Mouse (Mus musculus) heart, embryonic 12.5 days (tissue): ENCODE results near the gene Atpaf2. TPM values are rescaled to one million over a fixed set of nuclear protein-coding genes. Genes with fewer than 3 reads are reported as not detected.
A peak's percentile ranks its signal among the peaks of the same experiment; 100 is the strongest.
"Not testable (repeated sequence)": the region's sequence is repeated elsewhere in the genome, so short reads cannot be mapped to it uniquely, and the experiment has no call there.

ENCODE experiments used
- ATAC-seq: fragments of 200-750 bp; cut with Nextera tagmentation; 2 replicates; pipeline ENCODE4 v1.8.0; 2017; ENCODE audit warnings: moderate TSS enrichment, moderate library complexity; ENCODE audit not compliant: insufficient number of reproducible peaks, low FRiP score
- H3K27ac ChIP-seq: fragments of 300-500 bp; sonication (generic); 2 replicates; pipeline ENCODE4 v1.5.1; 2016; ENCODE audit warnings: mild to moderate bottlenecking, moderate library complexity; ENCODE audit not compliant: poor library complexity, severe bottlenecking
- H3K27me3 ChIP-seq: fragments of 300-500 bp; sonication (generic); replicated peaks from 2 replicates; pipeline ENCODE4 v1.6.1; 2016; ENCODE audit warnings: mild to moderate bottlenecking, moderate library complexity
- H3K36me3 ChIP-seq: fragments of 300-500 bp; sonication (generic); 2 replicates; pipeline ENCODE4 v1.6.1; 2016; ENCODE audit warnings: mild to moderate bottlenecking, moderate library complexity
- H3K4me1 ChIP-seq: fragments of 300-500 bp; sonication (generic); replicated peaks from 2 replicates; pipeline ENCODE4 v1.6.1; 2016; ENCODE audit warnings: mild to moderate bottlenecking
- H3K4me2 ChIP-seq: fragments of 300-500 bp; sonication (generic); 2 replicates; pipeline ENCODE4 v1.6.1; 2016; ENCODE audit warnings: mild to moderate bottlenecking, moderate library complexity
- H3K4me3 ChIP-seq: fragments of 300-500 bp; sonication (generic); 2 replicates; pipeline ENCODE4 v1.5.1; 2016; ENCODE audit warnings: mild to moderate bottlenecking
- H3K9ac ChIP-seq: fragments of 300-500 bp; sonication (generic); 2 replicates; pipeline ENCODE4 v1.6.1; 2016; ENCODE audit warnings: mild to moderate bottlenecking, moderate library complexity
- H3K9me3 ChIP-seq: fragments of 300-500 bp; sonication (generic); replicated peaks from 2 replicates; pipeline ENCODE4 v1.6.1; 2016; ENCODE audit warnings: mild to moderate bottlenecking, moderate library complexity
- WGBS: fragments of 180-500 bp; shearing (Covaris S2); methylation state at CpG from one replicate; pipeline ENCODE4 v1.1.7; 2016; 5-methylcytosine and 5-hydroxymethylcytosine counted together
- polyA plus RNA-seq: library from polyadenylated mRNA; unstranded; fragments of >200 nt; fragmentation: Nextera tagmentation; extraction: Ambion mirVana; gene quantifications from 2 replicates; pipeline ENCODE4 v1.2.1, GENCODE M21; 2016

Gene Atpaf2
- polyA plus RNA-seq, result 47.2 and 50.5 TPM in 2 replicates

GRCm38 (mm10) chr11:60417717-60418472 lies at the start of gene Atpaf2:
Gene Atpaf2 (minus strand): TSS chr11:60418457.
- peaks cover 29% of the 10 kb centered on the region for H3K4me1 ChIP-seq
- peak within 1 kb of the TSS; percentile 92 for H3K4me2 ChIP-seq
- peak within 1 kb of the TSS; percentile 75 for H3K4me3 ChIP-seq
- H3K9ac ChIP-seq, result peak within 1 kb of the TSS; percentile 92
- under 1% methylated on average over 39 of the region's 39 CpGs for WGBS
- H3K36me3 ChIP-seq, result 0 out of 2 replicates have a peak, but pooled peaks cover 3% of the 10 kb centered on the region
- peak within 1 kb of the TSS; percentile 84 for H3K27ac ChIP-seq
- ATAC-seq, result peak; percentile 43
- H3K27me3 ChIP-seq, result no peaks in the 10 kb centered on the region
- no peaks in the 10 kb centered on the region for H3K9me3 ChIP-seq

- Histone ChIP-seq H3K9ac (no peak overlapping the region), H3K27me3 (no peaks in the 10 kb centered on the region), H3K9me3 (no peaks in the 10 kb centered on the region), H3K27ac (no peak overlapping the region), H3K4me2 (no peak overlapping the region), H3K36me3 (peaks cover 93% of the 10 kb centered on the region), H3K4me3 (no peak overlapping the region), H3K4me1 (no peaks in the 10 kb centered on the region)
- ATAC-seq, result no peak
- 94% methylated on average over 2 of the region's 2 CpGs for WGBS
Measured at GRCm38 (mm10) chr11:60465943-60466380, 47.7 kb upstream of the Atpaf2 start.

GRCm38 (mm10) chr11:60457973-60458372 lies 39.7 kb upstream of the Atpaf2 start:
- H3K9ac ChIP-seq, result no peak overlapping the region
- H3K36me3 ChIP-seq, result peaks cover 67% of the 10 kb centered on the region
- 82% methylated on average over 1 of the region's 1 CpGs for WGBS

GRCm38 (mm10) chr11:60454745-60455087 lies 36.5 kb upstream of the Atpaf2 start:
- Histone ChIP-seq H3K4me3 (peak overlapping the region; percentile 86), H3K9ac (peak overlapping the region; percentile 93), H3K27ac (no peak overlapping the region), H3K27me3 (0 out of 2 replicates have a peak, but pooled peaks cover 8% of the 10 kb centered on the region), H3K9me3 (no peaks in the 10 kb centered on the region), H3K4me1 (peaks cover 11% of the 10 kb centered on the region), H3K36me3 (peaks cover 34% of the 10 kb centered on the region), H3K4me2 (peak overlapping the region; percentile 96)
- under 1% methylated on average over 17 of the region's 17 CpGs for WGBS
- ATAC-seq, result peak; percentile 34; the same call in 1 of the 2 replicates

More at GRCm38 (mm10) chr11:60457973-60458372, 39.7 kb upstream of the Atpaf2 start:
- no peak for ATAC-seq
- Histone ChIP-seq H3K4me1 (peaks cover 11% of the 10 kb centered on the region), H3K4me3 (no peak overlapping the region), H3K9me3 (no peaks in the 10 kb centered on the region), H3K27ac (no peak overlapping the region), H3K27me3 (no peaks in the 10 kb centered on the region), H3K4me2 (no peak overlapping the region)

GRCm38 (mm10) chr11:60454080-60454744 lies 36.0 kb upstream of the Atpaf2 start, which contains the start of gene Drg2:
Gene Drg2 (plus strand): TSS chr11:60454591.
- peak within 1 kb of the TSS; percentile 86 for H3K4me3 ChIP-seq
- peak; percentile 78 for ATAC-seq
- peaks cover 11% of the 10 kb centered on the region for H3K4me1 ChIP-seq
- WGBS, result 4% methylated on average over 27 of the region's 27 CpGs
- H3K9ac ChIP-seq, result peak within 1 kb of the TSS; percentile 93
- H3K9me3 ChIP-seq, result no peaks in the 10 kb centered on the region
- 0 out of 2 replicates have a peak, but pooled peaks cover 8% of the 10 kb centered on the region for H3K27me3 ChIP-seq
- H3K27ac ChIP-seq, result no peak within 1 kb of the TSS
- H3K4me2 ChIP-seq, result peak within 1 kb of the TSS; percentile 96
- peaks cover 29% of the 10 kb centered on the region for H3K36me3 ChIP-seq

- Histone ChIP-seq H3K27me3 (no peaks in the 10 kb centered on the region), H3K9ac (no peak overlapping the region), H3K4me2 (no peak overlapping the region), H3K27ac (no peak overlapping the region), H3K4me3 (no peak overlapping the region), H3K36me3 (peaks cover 37% of the 10 kb centered on the region), H3K9me3 (no peaks in the 10 kb centered on the region), H3K4me1 (no peaks in the 10 kb centered on the region)
- 79% methylated on average over 4 of the region's 4 CpGs for WGBS
- ATAC-seq, result no peak
Measured at GRCm38 (mm10) chr11:60444007-60444406, 25.8 kb upstream of the Atpaf2 start.

- H3K4me2 ChIP-seq, result no peak overlapping the region
- no peaks in the 10 kb centered on the region for H3K9me3 ChIP-seq
- no peak overlapping the region for H3K9ac ChIP-seq
- no peak overlapping the region for H3K27ac ChIP-seq
- whole genome bisulfite sequencing, result 85% methylated on average over 6 of the region's 6 CpGs
- peaks cover 47% of the 10 kb centered on the region for H3K36me3 ChIP-seq
- H3K4me3 ChIP-seq, result no peak overlapping the region
- no peak for ATAC-seq
- no peaks in the 10 kb centered on the region for H3K4me1 ChIP-seq
- no peaks in the 10 kb centered on the region for H3K27me3 ChIP-seq
Measured at GRCm38 (mm10) chr11:60442896-60443295, 24.6 kb upstream of the Atpaf2 start.

- no peak for ATAC-seq
- peaks cover 67% of the 10 kb centered on the region for H3K36me3 ChIP-seq
- H3K4me2 ChIP-seq, result no peak overlapping the region
Measured at GRCm38 (mm10) chr11:60440176-60440575, 21.9 kb upstream of the Atpaf2 start.

GRCm38 (mm10) chr11:60439621-60440020 lies 21.4 kb upstream of the Atpaf2 start:
- peaks cover 71% of the 10 kb centered on the region for H3K36me3 ChIP-seq
- ATAC-seq, H3K9ac ChIP-seq, H3K9me3 ChIP-seq, H3K4me1 ChIP-seq, H3K27ac ChIP-seq, H3K4me2 ChIP-seq, H3K27me3 ChIP-seq, H3K4me3 ChIP-seq: not testable (repeated sequence)
- 27% methylated on average over 1 of the region's 1 CpGs for WGBS

More at GRCm38 (mm10) chr11:60440176-60440575, 21.9 kb upstream of the Atpaf2 start:
- no peak overlapping the region for H3K9ac ChIP-seq
- H3K27me3 ChIP-seq, result no peaks in the 10 kb centered on the region
- H3K9me3 ChIP-seq, result no peaks in the 10 kb centered on the region
- no peak overlapping the region for H3K4me3 ChIP-seq
- 50% methylated on average over 7 of the region's 7 CpGs for WGBS
- H3K27ac ChIP-seq, result no peak overlapping the region
- H3K4me1 ChIP-seq, result no peaks in the 10 kb centered on the region

- Histone ChIP-seq H3K36me3 (peaks cover 70% of the 10 kb centered on the region), H3K4me2 (no peak overlapping the region), H3K27ac (no peak overlapping the region), H3K27me3 (no peaks in the 10 kb centered on the region), H3K9me3 (no peaks in the 10 kb centered on the region), H3K4me1 (no peaks in the 10 kb centered on the region), H3K9ac (no peak overlapping the region), H3K4me3 (no peak overlapping the region)
- no peak for ATAC-seq
- WGBS, result 80% methylated on average over 3 of the region's 3 CpGs
Measured at GRCm38 (mm10) chr11:60436618-60437017, 18.4 kb upstream of the Atpaf2 start.

GRCm38 (mm10) chr11:60435133-60435532 lies 16.9 kb upstream of the Atpaf2 start:
- H3K4me2 ChIP-seq, result no peak overlapping the region
- no peak overlapping the region for H3K4me3 ChIP-seq
- H3K27me3 ChIP-seq, result no peaks in the 10 kb centered on the region
- no peak for ATAC-seq
- 89% methylated on average over 1 of the region's 1 CpGs for WGBS
- H3K27ac ChIP-seq, result no peak overlapping the region
- H3K4me1 ChIP-seq, result no peaks in the 10 kb centered on the region
- no peak overlapping the region for H3K9ac ChIP-seq
- H3K9me3 ChIP-seq, result no peaks in the 10 kb centered on the region
- peaks cover 70% of the 10 kb centered on the region for H3K36me3 ChIP-seq
